Mouse (Mus musculus): ENCODE measurements around the gene Elf2. TPM values are rescaled to one million over a fixed set of nuclear protein-coding genes. Genes with fewer than 3 reads are reported as not detected.

The Elf2 gene
- polyA plus RNA-seq, 1 experiment from 2014 or later, result 37.9 TPM

DNA sequence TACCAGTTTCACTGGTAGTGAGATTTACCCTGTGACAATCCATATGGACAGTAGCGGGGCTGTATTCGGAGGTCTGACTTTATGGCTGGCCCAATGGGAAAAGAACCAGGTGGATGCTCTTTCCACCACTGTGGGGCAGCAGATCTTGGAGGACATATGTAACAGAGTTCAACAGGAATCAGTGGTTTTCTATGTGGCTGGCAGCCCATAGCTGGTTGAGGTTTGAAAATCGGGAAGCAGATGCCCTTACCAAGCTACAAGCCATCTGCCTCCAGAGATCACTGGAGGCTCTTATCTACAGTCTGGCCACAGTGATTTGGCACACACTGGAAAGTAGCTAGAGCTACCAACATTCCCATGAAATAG is 25.0 kb upstream of the Elf2 start:
- WGBS, result 6% methylated on average over 3 of the region's 3 CpGs
- no peak overlapping the region for H3K27ac ChIP-seq (ENCODE audit: low read depth, low read length)

DNA sequence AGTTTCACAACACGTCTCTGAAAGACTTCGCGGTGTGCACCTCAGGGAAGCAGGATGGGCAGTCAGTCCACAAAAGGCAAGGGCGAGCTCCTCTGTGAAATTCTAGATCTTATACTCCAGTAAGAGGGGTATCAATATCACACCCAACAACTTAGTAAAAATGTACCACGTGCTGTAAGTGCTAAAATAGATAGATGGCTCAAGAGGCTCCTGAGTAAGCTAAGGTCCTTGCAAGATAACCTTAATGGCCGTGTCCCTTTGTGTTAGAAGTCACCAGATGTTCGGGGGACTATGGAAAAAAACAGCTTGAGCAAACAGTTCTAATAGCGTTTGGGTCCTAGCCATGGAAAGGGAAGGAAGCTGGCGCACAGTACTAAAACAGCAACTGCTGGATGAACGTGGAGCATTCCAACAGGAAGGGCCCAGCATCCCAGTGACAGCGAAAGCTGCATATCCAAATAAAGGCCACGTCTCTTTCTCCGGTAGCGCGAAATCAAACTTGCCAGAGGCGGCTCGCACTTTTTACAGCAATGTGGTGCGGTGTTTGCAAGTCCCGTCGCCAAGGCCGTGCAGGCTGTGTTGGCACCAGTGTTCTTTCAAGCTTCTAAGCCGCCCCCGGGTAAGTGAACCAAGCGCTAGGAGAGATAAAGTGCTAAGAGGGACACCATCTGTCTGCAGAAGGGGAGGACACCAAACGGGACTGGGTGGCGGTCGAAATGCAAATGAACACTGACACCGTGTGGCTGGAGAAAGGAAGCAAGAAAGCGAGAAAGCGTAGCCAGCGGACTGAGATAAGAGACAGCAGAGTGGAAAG is 24.4 kb upstream of the Elf2 start:
- Histone ChIP-seq H3K4me3 (ENCODE audit: low read depth, low read length) (peak overlapping the region; percentile 41), H3K4me2 (peak overlapping the region; percentile 65), H3K9me3 (ENCODE audit: control insufficient read depth, low read length) (no peaks in the 10 kb centered on the region), H3K9ac (ENCODE audit: low read depth, low read length) (peak overlapping the region; percentile 15; the same call in 1 of the 2 replicates), H3K4me1 (replicated peaks; ENCODE audit: control insufficient read depth, insufficient read depth, low read length) (peaks cover 21% of the 10 kb centered on the region), H3K27me3 (replicated peaks; ENCODE audit: control insufficient read depth, insufficient read depth, low read length) (peaks cover 3% of the 10 kb centered on the region; the same call in 1 of the 2 replicates), H3K36me3 (ENCODE audit: control insufficient read depth, insufficient read depth, low read length) (no peaks in the 10 kb centered on the region), H3K27ac (ENCODE audit: low read depth, low read length) (peak overlapping the region; percentile 6; the same call in 1 of the 2 replicates)
- peak; percentile 84 for DNase-seq (ENCODE audit: low spot score)
- WGBS, result 7% methylated on average over 31 of the region's 31 CpGs
- ATAC-seq (replicated peaks; ENCODE audit: low FRiP score), result peak; percentile 88

More for the DNA sequence above, 25.0 kb upstream of the Elf2 start:
- Histone ChIP-seq H3K4me3 (ENCODE audit: low read depth, low read length) (peak overlapping the region; percentile 41; the same call in 1 of the 2 replicates), H3K9me3 (ENCODE audit: control insufficient read depth, low read length) (no peaks in the 10 kb centered on the region), H3K4me2 (peak overlapping the region; percentile 65), H3K27me3 (replicated peaks; ENCODE audit: control insufficient read depth, insufficient read depth, low read length) (peaks cover 3% of the 10 kb centered on the region; the same call in 1 of the 2 replicates), H3K4me1 (replicated peaks; ENCODE audit: control insufficient read depth, insufficient read depth, low read length) (peaks cover 21% of the 10 kb centered on the region), H3K9ac (ENCODE audit: low read depth, low read length) (no peak overlapping the region), H3K36me3 (ENCODE audit: control insufficient read depth, insufficient read depth, low read length) (no peaks in the 10 kb centered on the region)
- ATAC-seq (replicated peaks; ENCODE audit: low FRiP score) (no peak; the same call in 1 of the 2 replicates), DNase-seq (ENCODE audit: low spot score) (no peak)

DNA sequence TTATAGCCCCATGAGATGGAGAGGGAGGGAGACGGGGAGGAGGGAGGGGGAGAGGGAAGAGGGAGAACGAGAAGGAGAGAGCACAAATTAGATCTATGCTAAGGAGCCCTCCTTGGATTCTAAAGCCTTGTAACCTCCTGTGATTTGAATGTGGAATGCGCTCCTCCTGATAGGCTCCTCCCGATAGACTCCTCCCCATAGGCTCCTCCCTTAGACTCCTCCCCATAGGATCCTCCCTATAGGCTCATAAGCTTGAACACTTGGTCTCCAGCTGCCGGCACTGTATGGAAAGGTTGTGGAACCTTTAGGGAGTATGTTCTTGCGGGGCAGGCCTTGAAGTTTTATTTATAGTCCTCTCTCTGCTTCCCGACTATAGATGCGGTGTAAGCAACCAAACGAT is 20.6 kb upstream of the Elf2 start:
- Histone ChIP-seq H3K36me3 (ENCODE audit: control insufficient read depth, insufficient read depth, low read length) (no peaks in the 10 kb centered on the region), H3K4me3 (ENCODE audit: low read depth, low read length) (no peak overlapping the region), H3K27ac (ENCODE audit: low read depth, low read length) (no peak overlapping the region), H3K4me2 (peak overlapping the region; percentile 21; the same call in 1 of the 2 replicates), H3K9me3 (ENCODE audit: control insufficient read depth, low read length) (no peaks in the 10 kb centered on the region), H3K27me3 (replicated peaks; ENCODE audit: control insufficient read depth, insufficient read depth, low read length) (peaks cover 3% of the 10 kb centered on the region; the same call in 1 of the 2 replicates), H3K9ac (ENCODE audit: low read depth, low read length) (no peak overlapping the region), H3K4me1 (replicated peaks; ENCODE audit: control insufficient read depth, insufficient read depth, low read length) (peaks cover 21% of the 10 kb centered on the region)
- no peak for DNase-seq (ENCODE audit: low spot score)
- no peak for ATAC-seq (replicated peaks; ENCODE audit: low FRiP score)
- WGBS, result 33% methylated on average over 9 of the region's 9 CpGs

DNA sequence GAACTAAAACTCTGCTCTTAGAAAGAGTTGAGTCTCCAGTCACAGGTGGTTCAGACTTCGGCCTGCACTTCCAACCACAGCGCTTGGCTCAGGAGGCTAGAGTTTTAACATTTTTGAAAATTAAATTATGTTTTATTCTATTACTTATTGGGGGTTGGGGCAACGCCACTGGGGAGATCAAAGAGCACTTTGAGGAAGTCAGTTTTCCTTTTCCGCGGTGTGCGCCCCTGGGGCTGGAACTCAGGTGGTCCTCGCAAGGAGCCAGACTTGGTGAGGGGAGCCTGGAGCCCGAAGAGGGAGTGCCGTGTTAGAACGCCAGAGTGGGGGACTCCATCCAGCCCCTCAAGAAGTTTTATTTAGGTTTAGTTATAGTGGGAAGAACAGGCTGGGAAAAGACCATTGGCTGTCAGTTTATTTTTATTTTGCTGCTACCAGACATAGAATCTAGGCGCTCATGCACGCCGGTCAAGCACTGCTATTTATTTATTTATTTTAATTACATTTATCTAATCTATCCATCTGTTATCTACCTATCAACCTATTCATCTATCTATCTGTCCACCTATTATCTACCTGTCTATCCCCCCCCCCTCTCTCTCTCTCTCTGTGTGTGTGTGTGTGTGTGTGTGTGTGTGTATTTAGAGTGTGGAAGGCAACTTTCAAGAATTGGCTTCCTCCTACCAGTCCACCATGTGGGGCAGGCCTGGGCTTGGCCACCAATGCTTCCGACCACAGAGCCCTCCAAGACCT is 19.3 kb upstream of the Elf2 start:
- no peak overlapping the region for H3K27ac ChIP-seq (ENCODE audit: low read depth, low read length)
- H3K9me3 ChIP-seq (ENCODE audit: control insufficient read depth, low read length), result no peaks in the 10 kb centered on the region
- peak; percentile 50 for DNase-seq (ENCODE audit: low spot score)
- 19% methylated on average over 14 of the region's 14 CpGs for WGBS
- peaks cover 12% of the 10 kb centered on the region for H3K4me1 ChIP-seq (replicated peaks; ENCODE audit: control insufficient read depth, insufficient read depth, low read length)
- H3K9ac ChIP-seq (ENCODE audit: low read depth, low read length), result peak overlapping the region; percentile 38; the same call in 1 of the 2 replicates
- no peaks in the 10 kb centered on the region for H3K36me3 ChIP-seq (ENCODE audit: control insufficient read depth, insufficient read depth, low read length)
- H3K4me3 ChIP-seq (ENCODE audit: low read depth, low read length), result peak overlapping the region; percentile 62
- peak; percentile 1; the same call in 1 of the 2 replicates for ATAC-seq (replicated peaks; ENCODE audit: low FRiP score)
- H3K27me3 ChIP-seq (replicated peaks; ENCODE audit: control insufficient read depth, insufficient read depth, low read length), result peaks cover 3% of the 10 kb centered on the region; the same call in 1 of the 2 replicates
- peak overlapping the region; percentile 72 for H3K4me2 ChIP-seq

DNA sequence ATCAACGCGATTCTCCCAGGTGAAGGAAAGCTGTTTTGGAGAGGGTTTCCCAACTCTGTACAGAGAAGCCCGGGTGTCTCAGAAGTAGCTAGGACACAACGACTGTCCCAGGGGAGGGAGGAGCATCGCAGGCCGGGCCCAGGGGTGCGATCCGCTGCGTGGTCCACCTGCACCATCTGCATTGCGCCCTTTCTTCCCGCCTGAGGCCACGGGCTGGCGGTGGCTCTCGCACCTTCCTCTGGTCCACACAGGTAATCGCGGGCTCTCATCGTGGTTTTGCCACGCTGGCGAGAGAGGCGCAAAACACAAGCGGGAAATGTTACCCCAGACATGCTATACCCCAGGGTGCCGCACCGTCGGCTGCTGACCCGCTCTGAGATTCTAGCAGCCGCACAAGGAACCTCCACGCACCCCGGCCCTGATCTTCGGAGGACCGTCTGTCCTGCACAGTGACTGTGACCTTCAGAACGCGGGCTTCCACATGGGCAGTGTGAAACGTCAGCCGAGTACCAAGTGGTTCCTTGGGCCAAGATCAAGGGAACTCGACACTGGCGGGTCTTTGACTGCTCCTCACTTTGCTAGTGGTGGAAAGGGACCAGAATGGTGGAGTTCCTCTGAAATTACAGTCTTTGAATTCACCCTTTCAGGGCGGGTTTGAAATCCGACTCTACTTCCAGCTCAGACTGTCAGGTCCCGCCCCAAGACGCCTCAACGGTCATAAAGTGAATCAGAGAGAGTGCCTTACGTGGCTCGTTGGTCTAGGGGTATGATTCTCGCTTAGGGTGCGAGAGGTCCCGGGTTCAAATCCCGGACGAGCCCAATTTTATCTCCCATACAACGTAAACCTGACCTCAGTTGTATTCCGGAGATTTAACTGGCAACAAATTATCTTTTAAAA is 18.4 kb upstream of the Elf2 start:
- peak overlapping the region; percentile 62 for H3K4me3 ChIP-seq (ENCODE audit: low read depth, low read length)
- under 1% methylated on average over 50 of the region's 50 CpGs for WGBS
- H3K27ac ChIP-seq (ENCODE audit: low read depth, low read length), result peak overlapping the region; percentile 80
- DNase-seq (ENCODE audit: low spot score) (peak; percentile 97), ATAC-seq (replicated peaks; ENCODE audit: low FRiP score) (peak; percentile 83)
- peak overlapping the region; percentile 65 for H3K9ac ChIP-seq (ENCODE audit: low read depth, low read length)
- peaks cover 9% of the 10 kb centered on the region for H3K4me1 ChIP-seq (replicated peaks; ENCODE audit: control insufficient read depth, insufficient read depth, low read length)
- H3K36me3 ChIP-seq (ENCODE audit: control insufficient read depth, insufficient read depth, low read length), result no peaks in the 10 kb centered on the region
- H3K4me2 ChIP-seq, result peak overlapping the region; percentile 72
- H3K27me3 ChIP-seq (replicated peaks; ENCODE audit: control insufficient read depth, insufficient read depth, low read length), result peaks cover 1% of the 10 kb centered on the region; the same call in 1 of the 2 replicates
- no peaks in the 10 kb centered on the region for H3K9me3 ChIP-seq (ENCODE audit: control insufficient read depth, low read length)

DNA sequence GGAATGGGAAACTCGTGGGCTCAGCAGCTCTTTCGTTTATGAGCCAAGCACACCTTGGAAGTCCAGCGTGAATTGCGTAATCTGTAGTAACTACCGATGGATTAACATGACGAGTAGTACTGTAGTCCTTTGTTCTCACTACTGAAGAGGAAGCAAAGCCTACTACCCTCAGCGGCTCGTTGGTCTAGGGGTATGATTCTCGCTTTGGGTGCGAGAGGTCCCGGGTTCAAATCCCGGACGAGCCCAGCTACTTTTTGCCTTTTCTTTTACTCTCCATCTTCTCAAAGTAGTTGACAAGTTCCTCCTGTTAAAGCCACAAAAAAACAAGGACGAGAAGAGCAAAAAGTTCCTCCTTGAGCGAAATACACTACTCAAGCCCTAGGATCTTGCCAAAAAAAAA is 17.7 kb upstream of the Elf2 start:
- H3K9ac ChIP-seq (ENCODE audit: low read depth, low read length), result peak overlapping the region; percentile 18; the same call in 1 of the 2 replicates

DNA sequence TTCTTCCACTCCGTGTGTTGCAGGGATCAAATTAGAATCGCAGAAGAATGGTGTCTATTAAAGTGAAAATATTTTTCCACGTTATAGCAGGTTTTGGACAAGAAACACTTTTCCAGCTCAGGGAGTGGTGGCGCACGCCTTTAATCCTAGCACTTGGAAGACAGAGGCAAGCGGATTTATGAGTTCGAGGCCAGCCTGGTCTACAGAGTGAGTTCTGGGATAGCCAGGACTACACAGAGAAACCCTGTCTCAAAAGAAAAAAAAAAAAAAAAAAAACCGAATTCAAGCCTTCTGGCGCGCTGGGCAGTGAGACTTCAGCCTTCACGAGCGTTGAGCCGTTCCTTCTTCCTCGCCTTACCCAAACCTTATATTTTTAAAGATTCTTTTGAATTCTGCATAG is 17.2 kb upstream of the Elf2 start:
- Histone ChIP-seq H3K9ac (ENCODE audit: low read depth, low read length) (peak overlapping the region; percentile 18; the same call in 1 of the 2 replicates), H3K27me3 (replicated peaks; ENCODE audit: control insufficient read depth, insufficient read depth, low read length) (no peaks in the 10 kb centered on the region), H3K4me1 (replicated peaks; ENCODE audit: control insufficient read depth, insufficient read depth, low read length) (peaks cover 9% of the 10 kb centered on the region), H3K4me2 (peak overlapping the region; percentile 72), H3K9me3 (ENCODE audit: control insufficient read depth, low read length) (no peaks in the 10 kb centered on the region), H3K27ac (ENCODE audit: low read depth, low read length) (no peak overlapping the region), H3K36me3 (ENCODE audit: control insufficient read depth, insufficient read depth, low read length) (no peaks in the 10 kb centered on the region), H3K4me3 (ENCODE audit: low read depth, low read length) (peak overlapping the region; percentile 62)
- DNase-seq (ENCODE audit: low spot score) (peak; percentile 62), ATAC-seq (replicated peaks; ENCODE audit: low FRiP score) (peak; percentile 6; the same call in 1 of the 2 replicates)
- WGBS, result 9% methylated on average over 14 of the region's 14 CpGs

More for the DNA sequence above, 17.7 kb upstream of the Elf2 start:
- no peaks in the 10 kb centered on the region for H3K27me3 ChIP-seq (replicated peaks; ENCODE audit: control insufficient read depth, insufficient read depth, low read length)
- under 1% methylated on average over 15 of the region's 15 CpGs for WGBS
- no peaks in the 10 kb centered on the region for H3K9me3 ChIP-seq (ENCODE audit: control insufficient read depth, low read length)
- peak overlapping the region; percentile 62 for H3K4me3 ChIP-seq (ENCODE audit: low read depth, low read length)
- no peak overlapping the region for H3K27ac ChIP-seq (ENCODE audit: low read depth, low read length)
- no peaks in the 10 kb centered on the region for H3K36me3 ChIP-seq (ENCODE audit: control insufficient read depth, insufficient read depth, low read length)
- peak; percentile 73 for ATAC-seq (replicated peaks; ENCODE audit: low FRiP score)
- DNase-seq (ENCODE audit: low spot score), result peak; percentile 93
- peak overlapping the region; percentile 72 for H3K4me2 ChIP-seq
- H3K4me1 ChIP-seq (replicated peaks; ENCODE audit: control insufficient read depth, insufficient read depth, low read length), result peaks cover 9% of the 10 kb centered on the region

DNA sequence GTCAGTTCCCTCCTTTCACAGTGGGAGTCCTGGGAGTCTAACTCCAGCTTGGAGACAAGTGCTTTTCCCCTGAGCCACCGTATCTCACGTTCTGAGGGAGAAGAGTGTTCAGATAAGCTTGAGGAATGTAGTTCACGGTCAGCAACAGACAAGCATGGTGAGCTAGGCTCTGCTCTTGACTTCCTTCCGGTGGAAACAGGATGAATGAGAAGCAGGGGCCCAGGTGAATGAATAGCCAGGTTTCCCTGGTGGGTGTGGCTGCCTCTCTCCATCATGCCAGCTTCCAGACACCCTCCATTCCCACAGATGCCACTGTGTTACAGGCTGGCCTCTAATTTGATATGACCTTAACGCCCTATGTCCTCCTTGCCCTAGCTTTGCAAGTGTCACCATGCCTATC is 16.6 kb upstream of the Elf2 start:
- Histone ChIP-seq H3K9ac (ENCODE audit: low read depth, low read length) (no peak overlapping the region), H3K9me3 (ENCODE audit: control insufficient read depth, low read length) (no peaks in the 10 kb centered on the region), H3K4me3 (ENCODE audit: low read depth, low read length) (peak overlapping the region; percentile 62), H3K4me1 (replicated peaks; ENCODE audit: control insufficient read depth, insufficient read depth, low read length) (peaks cover 9% of the 10 kb centered on the region), H3K27ac (ENCODE audit: low read depth, low read length) (no peak overlapping the region), H3K27me3 (replicated peaks; ENCODE audit: control insufficient read depth, insufficient read depth, low read length) (no peaks in the 10 kb centered on the region), H3K4me2 (peak overlapping the region; percentile 72), H3K36me3 (ENCODE audit: control insufficient read depth, insufficient read depth, low read length) (no peaks in the 10 kb centered on the region)
- DNase-seq (ENCODE audit: low spot score), result no peak
- 26% methylated on average over 5 of the region's 5 CpGs for WGBS
- ATAC-seq (replicated peaks; ENCODE audit: low FRiP score), result no peak
